In the genomic region with DNA sequence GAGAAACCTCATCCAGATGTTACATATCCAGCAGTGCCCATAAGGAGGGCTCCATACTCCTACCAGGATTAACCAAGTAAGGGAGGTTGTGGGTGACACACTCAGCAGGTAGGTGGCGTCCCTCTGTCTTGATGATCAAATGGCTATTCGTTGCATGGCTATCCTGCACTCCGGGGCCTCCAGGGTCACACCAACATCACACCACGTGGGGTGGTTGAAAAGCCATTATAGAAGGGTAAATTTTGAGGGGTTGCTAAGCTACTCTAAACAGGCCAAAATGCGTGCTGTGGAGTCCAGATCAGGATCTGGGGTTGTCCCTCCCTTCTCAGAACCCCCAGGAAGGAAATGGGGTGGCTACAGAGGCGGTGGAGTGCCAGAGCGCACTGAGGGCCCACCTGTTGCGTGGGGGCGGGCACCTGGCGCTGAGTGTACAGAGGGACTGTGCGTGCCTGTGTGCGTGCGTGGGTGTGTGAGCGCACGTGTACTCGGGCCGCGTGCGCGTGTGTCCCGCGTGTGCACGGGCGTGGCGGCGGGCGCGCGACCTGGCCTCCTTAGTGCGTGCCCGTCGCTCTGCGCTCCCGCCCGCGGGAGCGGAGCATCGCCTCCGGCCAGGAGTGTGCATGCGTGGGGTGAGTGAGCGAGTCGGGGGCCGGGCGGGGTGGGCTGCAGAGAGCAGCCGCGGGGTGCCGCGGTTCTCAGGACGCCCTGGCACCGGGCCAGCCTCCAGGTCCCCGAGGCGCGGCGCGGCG, we compare ENCODE assay signal across 8 mouse cellular contexts. TPM values are rescaled to one million over a fixed set of nuclear protein-coding genes. Genes with fewer than 3 reads are reported as not detected.
DNase-seq lines count a peak whose midpoint lies in the region; ATAC-seq lines count a peak whose summit lies in the region.

No protein-coding gene starts in this region.

- H3K36me3 ChIP-seq in forebrain, embryonic 11.5 days (ENCODE audit: control insufficient read depth, insufficient read depth, low read length) = no peaks in the 10 kb centered on the region
- no peaks in the 10 kb centered on the region for H3K36me3 ChIP-seq in midbrain, embryonic 12.5 days
- no peaks in the 10 kb centered on the region for H3K36me3 ChIP-seq in stomach, embryonic 15.5 days

- H3K4me2 ChIP-seq in forebrain, embryonic 11.5 days (ENCODE audit: low read depth, low read length, severe bottlenecking) = peak overlapping the region; percentile 99
- peak overlapping the region; percentile 74 for H3K4me2 ChIP-seq in midbrain, embryonic 12.5 days (replicated peaks)
- H3K4me2 ChIP-seq in stomach, embryonic 15.5 days = peak overlapping the region; percentile 96

- peak; percentile 77 for ATAC-seq in CD4-positive, CD25-positive, alpha-beta regulatory T cell, adult 4 months
- peak; percentile 52 for ATAC-seq in forebrain, embryonic 11.5 days (replicated peaks; ENCODE audit: low FRiP score)
- 0 out of 2 replicates have a peak, but pooled peaks have one; percentile 45 for ATAC-seq in midbrain, embryonic 12.5 days (ENCODE audit: low FRiP score, low read depth)
- no peak; the same call in 1 of the 2 replicates for ATAC-seq in stomach, embryonic 15.5 days (ENCODE audit: insufficient read depth, low FRiP score, low read depth)

- H3K4me3 ChIP-seq in forebrain, embryonic 11.5 days (ENCODE audit: low read depth, low read length) = peak overlapping the region; percentile 52
- H3K4me3 ChIP-seq in midbrain, embryonic 12.5 days = peak overlapping the region; percentile 49
- peak overlapping the region; percentile 61 for H3K4me3 ChIP-seq in stomach, embryonic 15.5 days (replicated peaks)

- DNase-seq in adrenal gland, postnatal 36 days = peak; percentile 55 to 64
- DNase-seq in forebrain, embryonic 11.5 days (ENCODE audit: low spot score) = peak; percentile 75
- DNase-seq in induced T-regulatory cell, adult 2 months (ENCODE audit: low read depth) = peak; percentile 68
- DNase-seq in left cerebral cortex, adult 9 months (ENCODE audit: low spot score in 2 of 2) = peak; percentile 83 to 91
- DNase-seq in urinary bladder, postnatal 4 days (ENCODE audit: low spot score in 2 of 2) = no peak

- 3% methylated on average over 43 of the region's 56 CpGs for WGBS in forebrain, embryonic 11.5 days
- 1% methylated on average over 43 of the region's 56 CpGs for WGBS in midbrain, embryonic 12.5 days
- under 1% methylated on average over 48 of the region's 56 CpGs for WGBS in stomach, embryonic 15.5 days

- H3K27ac ChIP-seq in forebrain, embryonic 11.5 days (ENCODE audit: low read depth, low read length) = no peak overlapping the region
- no peak overlapping the region for H3K27ac ChIP-seq in midbrain, embryonic 12.5 days (replicated peaks)
- peak overlapping the region; percentile 79 for H3K27ac ChIP-seq in stomach, embryonic 15.5 days

- peaks cover 24% of the 10 kb centered on the region for H3K4me1 ChIP-seq in forebrain, embryonic 11.5 days (replicated peaks; ENCODE audit: control insufficient read depth, insufficient read depth, low read length)
- H3K4me1 ChIP-seq in midbrain, embryonic 12.5 days = peaks cover 37% of the 10 kb centered on the region
- H3K4me1 ChIP-seq in stomach, embryonic 15.5 days = peaks cover 33% of the 10 kb centered on the region

- peaks cover 60% of the 10 kb centered on the region for H3K27me3 ChIP-seq in forebrain, embryonic 11.5 days (ENCODE audit: control insufficient read depth, insufficient read depth, low read length)
- peaks cover 76% of the 10 kb centered on the region for H3K27me3 ChIP-seq in midbrain, embryonic 12.5 days
- H3K27me3 ChIP-seq in stomach, embryonic 15.5 days (replicated peaks) = peaks cover 53% of the 10 kb centered on the region

- H3K9me3 ChIP-seq in forebrain, embryonic 11.5 days (ENCODE audit: control insufficient read depth, low read length) = no peaks in the 10 kb centered on the region
- no peaks in the 10 kb centered on the region for H3K9me3 ChIP-seq in midbrain, embryonic 12.5 days
- no peaks in the 10 kb centered on the region for H3K9me3 ChIP-seq in stomach, embryonic 15.5 days

- H3K9ac ChIP-seq in forebrain, embryonic 11.5 days (ENCODE audit: low read length) = peak overlapping the region; percentile 66
- peak overlapping the region; percentile 50 for H3K9ac ChIP-seq in midbrain, embryonic 12.5 days (replicated peaks)
- H3K9ac ChIP-seq in stomach, embryonic 15.5 days = peak overlapping the region; percentile 42; the same call in 1 of the 2 replicates

RNA-seq across cellular contexts. Expression of a gene that starts 2.8 kb away (rescaled TPM):
- 1 to 10 TPM; 1.4 to 2.8 TPM for polyA plus RNA-seq in CD4-positive, CD25-positive, alpha-beta regulatory T cell, adult 4 months (2017; shearing (Covaris generic))
- 10 to 100 TPM; 31.7 to 39.4 TPM for total RNA-seq in adrenal gland, postnatal 36 days (2021)
- polyA plus RNA-seq in forebrain, embryonic 11.5 days (2014; fragmentation: Nextera tagmentation; extraction: Ambion mirVana) = 2.8 and 2.9 TPM in 2 replicates
- 2.4 and 2.7 TPM in 2 replicates for polyA plus RNA-seq in midbrain, embryonic 12.5 days (2016; fragmentation: Nextera tagmentation; extraction: Ambion mirVana)
- 4.7 and 4.8 TPM in 2 replicates for polyA plus RNA-seq in stomach, embryonic 15.5 days (2015; fragmentation: Nextera tagmentation; extraction: Ambion mirVana)

RNA-seq across cellular contexts. Expression of a gene that starts 41.0 kb away (rescaled TPM):
- polyA plus RNA-seq in CD4-positive, CD25-positive, alpha-beta regulatory T cell, adult 4 months (2017; shearing (Covaris generic)) = 10 to 100 TPM; 48.1 to 54.3 TPM
- 10 to 100 TPM; 11.9 to 20.6 TPM for total RNA-seq in adrenal gland, postnatal 36 days (2021)
- 2.5 and 3.3 TPM in 2 replicates for polyA plus RNA-seq in forebrain, embryonic 11.5 days (2014; fragmentation: Nextera tagmentation; extraction: Ambion mirVana)
- 4.2 and 5.6 TPM in 2 replicates for polyA plus RNA-seq in midbrain, embryonic 12.5 days (2016; fragmentation: Nextera tagmentation; extraction: Ambion mirVana)
- polyA plus RNA-seq in stomach, embryonic 15.5 days (2015; fragmentation: Nextera tagmentation; extraction: Ambion mirVana) = 4.9 and 5.6 TPM in 2 replicates

Comparison
In these comparisons a context has a peak if more than half of its experiments do, and no peak if none do; other contexts are left out.
1. DNase-seq: peak in adrenal gland, postnatal 36 days (2 of 2), forebrain, embryonic 11.5 days (single experiment), induced T-regulatory cell, adult 2 months (single experiment) and left cerebral cortex, adult 9 months (2 of 2); none in urinary bladder, postnatal 4 days (0 of 2).
2. Peak in every context shown above with its lines, with median percentiles within 50 percentile points of each other: H3K4me2 ChIP-seq, H3K4me3 ChIP-seq and H3K9ac ChIP-seq.